Mouse (Mus musculus) frontal cortex, postnatal 25 days (tissue): ENCODE measurements around the gene Atp8b2.

ENCODE experiments used
- DNase-seq, 2 experiments: peaks; one replicate each; pipeline ENCODE4 v3.0.0; 2022; ENCODE audit warnings: low spot score in 2 of 2

The Atp8b2 gene

DNA sequence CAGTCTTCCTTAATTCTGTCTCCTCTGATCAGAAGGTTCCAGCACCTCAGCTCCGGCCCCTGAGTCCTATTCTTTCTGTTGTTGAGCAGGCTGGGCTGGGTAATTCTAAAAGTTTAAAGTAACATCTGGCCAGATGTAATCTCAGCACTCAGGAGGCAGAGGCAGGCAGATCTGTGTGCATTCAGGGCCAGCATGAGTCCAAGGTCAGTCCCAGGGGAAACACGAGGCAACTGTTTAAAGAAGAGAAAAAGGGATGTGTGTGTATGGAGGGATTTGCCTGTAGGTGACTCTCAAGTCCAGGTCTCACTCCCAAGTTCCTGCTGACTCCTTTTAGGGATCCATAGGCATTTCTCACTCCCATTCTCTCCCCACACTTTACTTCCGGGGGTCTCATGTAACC lies 55.5 kb downstream of the Atp8b2 start:
- no peak for DNase-seq

DNA sequence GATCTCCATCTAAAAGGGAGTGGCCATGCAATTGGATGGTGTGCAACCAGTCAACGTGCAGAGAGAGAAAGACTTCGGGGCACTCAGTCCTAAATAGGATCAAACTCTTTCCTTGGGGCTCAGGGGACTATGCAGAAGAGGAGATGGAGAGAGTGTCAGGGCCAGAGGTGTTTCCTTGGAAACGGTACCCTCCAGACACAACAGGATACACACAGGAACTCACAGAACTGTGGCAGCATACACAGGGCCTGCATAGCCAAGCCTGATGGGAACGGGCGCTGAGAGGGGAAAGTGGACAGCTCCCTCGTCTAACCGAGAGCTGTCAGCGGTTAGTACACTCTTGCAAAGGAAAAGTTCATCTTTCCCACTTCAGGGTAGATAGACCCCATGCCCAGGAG lies 63.8 kb downstream of the Atp8b2 start:
- no peak for DNase-seq

DNA sequence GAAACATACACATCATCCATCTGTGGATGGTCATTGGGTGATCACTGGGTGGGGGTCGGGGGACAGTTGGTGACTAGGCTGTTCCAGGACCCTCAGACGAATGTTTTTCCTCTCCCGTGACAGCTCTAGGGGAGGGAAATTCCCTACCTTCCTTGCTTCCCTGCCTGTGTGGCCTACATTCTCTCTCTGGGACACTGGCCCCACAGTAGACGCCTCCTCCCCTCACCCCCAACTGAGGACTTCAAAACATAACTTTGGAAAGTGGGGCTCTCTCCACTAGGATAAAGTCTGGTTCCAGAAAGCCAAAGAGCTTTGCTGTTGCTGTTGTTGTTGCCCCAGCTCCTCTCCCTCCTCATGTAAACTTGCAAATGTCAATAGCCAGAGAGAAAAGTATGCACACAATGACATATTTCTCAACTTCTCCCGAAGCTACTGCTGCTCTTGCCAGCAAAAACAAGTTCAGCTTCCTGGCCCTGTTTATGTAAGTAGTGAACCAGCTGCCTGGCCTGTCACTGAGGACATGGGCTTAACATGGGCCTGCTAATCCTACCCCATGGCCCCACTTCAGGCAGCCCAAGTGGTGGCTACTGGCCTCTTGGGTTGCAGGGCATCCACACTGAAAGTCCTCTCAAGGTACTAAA lies 64.3 kb downstream of the Atp8b2 start:
- DNase-seq = no peak

DNA sequence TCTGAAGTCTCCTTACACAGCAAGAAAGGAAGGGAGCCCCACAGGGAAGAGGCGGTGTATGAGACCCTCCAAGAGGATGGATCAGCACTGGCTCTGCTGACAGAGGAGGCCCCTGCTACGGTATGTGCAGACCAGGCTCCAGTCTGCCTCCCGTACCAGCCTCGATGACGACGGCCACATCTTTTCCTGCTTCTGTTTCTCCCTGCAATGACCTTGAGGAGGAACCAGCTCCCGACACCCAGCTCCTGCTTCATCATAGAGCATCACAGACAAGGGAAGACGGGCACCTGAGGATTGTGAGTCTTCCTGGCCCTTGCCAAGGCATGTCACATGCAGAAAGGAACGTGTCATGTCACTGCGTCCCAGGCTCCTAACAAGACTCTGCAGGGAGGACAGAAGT lies 65.3 kb downstream of the Atp8b2 start:
- DNase-seq = no peak

DNA sequence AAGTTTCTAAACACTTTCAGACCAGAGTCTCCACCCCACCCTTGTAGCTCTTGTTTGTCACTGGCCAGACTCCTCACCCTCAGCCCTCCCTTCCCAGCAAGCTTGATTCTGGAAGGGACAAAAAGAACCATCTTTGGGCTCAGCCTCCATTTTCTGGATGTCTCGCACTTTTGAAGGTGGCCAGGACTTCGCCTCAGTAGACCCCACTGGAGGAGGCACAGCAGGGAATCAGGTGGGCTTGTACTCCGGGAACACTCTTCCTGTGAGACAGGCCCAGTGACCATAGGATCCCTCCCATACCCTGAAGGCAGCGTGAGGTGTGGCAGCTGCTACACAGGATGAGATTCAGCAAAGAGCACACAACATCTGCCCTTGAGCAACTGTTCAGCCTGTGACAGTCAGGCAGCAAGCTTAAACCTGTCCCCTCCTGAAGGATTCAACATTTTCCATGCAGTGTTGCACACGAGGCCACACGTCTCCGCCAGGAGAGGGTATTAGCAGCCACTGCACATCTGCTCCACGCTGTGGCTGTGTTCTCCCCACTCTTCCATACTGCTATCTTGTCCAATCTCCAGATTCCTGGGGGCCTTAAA lies 66.0 kb downstream of the Atp8b2 start:
- no peak for DNase-seq

DNA sequence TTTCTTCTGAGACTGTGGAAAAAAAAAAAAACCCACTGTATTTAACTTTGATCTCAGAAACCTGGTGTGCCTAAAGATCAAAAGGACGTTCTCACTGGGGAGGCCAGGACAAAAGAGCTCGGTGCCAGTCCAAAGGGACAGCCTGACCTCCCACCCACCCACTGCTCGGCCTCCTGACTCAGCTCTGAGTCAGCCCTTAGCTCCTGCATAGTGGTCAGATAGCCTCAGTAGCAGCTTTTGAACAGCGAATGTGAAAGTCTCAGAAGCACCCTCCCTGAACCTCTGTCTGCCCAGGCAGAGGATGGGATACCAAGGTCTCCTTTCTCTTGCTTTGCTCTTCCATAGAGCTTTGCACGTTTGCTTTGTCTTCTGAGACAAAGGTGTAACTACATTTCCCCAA lies 66.7 kb downstream of the Atp8b2 start:
- no peak for DNase-seq

DNA sequence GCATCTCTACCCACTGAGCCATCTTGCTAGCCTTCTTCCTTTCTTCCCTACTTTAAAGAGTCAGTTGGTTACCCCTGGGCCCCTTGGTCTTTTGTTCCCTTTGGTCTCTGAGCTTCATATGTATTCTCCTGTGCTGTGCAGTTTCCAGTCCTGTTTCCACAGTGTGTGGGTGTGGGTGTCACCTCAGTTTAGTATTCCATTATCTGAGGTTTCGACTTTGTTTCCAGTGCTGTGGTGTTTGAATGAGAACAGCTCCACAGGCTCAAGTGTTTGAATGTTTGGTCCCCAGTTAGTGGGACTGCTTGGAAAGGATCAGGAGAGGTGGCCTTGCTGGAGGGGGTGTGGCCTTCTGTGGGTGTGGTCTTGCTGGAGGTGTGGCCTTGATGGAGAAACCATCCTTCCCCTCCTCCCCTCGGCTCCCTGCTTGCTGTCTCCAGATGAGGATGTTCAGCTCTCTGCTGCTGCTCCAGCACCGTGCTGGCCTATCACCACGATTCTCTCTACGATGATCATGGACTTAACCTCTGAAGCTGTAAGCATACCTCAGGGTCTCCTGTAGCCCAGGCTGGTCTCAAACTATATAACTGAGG lies 70.7 kb downstream of the Atp8b2 start:
- DNase-seq = no peak

DNA sequence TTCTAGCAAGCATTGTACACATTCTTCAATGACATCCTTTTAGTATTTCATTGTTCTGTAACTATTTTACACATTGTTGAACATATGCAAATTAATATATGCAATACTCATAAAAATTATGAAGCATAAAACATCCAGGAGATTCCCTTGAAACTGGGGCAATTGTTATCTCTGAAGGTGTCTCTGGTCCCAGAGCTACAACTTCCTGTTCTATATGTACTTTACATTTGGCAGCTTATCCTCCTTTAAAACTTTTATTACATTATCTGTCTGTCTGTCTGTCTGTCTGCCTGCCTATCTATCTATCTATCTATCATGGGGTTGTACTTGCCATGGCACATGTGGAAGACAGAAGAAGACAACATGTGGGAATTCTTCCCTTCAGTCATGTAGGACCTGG lies 71.6 kb downstream of the Atp8b2 start:
- DNase-seq = no peak

DNA sequence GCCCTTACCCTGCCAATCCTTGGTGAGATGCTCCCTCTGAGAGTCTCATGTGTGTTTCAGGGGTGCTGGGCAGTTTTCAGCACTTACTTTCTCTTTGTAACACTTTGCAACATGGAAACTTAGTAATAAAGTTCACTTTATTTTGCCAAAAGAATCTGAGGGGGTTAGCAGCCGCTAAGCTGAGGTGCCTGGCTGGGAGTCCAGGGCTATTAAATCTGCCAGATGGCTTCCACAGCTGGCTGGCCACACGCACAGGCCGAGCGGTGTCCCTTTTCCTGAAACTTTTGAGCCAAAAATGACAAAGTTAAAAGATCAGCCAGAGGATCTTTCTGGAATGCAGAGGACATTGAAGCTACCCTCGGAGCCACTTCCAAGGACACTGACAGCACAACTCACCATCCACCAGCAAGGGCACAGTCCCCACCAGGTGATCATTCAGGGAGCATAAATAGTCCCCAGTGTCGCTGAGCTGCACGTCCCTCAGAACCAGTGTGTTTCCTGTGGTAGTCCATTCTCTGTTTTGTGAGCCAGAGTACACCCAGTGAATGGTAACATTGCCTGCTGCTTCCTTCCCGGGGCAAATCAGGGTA lies 73.4 kb downstream of the Atp8b2 start:
- DNase-seq = no peak
